Mouse (Mus musculus): ENCODE results near the gene Mapt.

GRCm38 (mm10) chr11:104229391-104229790, 1.8 kb upstream of the Mapt start:
- no peak for TF ChIP-seq CTCF (IDR thresholded peaks at IDR 0.05; ENCODE audit: borderline replicate concordance, insufficient read depth, low read depth, low read length)
- TF ChIP-seq POLR2A (IDR thresholded peaks at IDR 0.05; ENCODE audit: borderline replicate concordance, insufficient read depth, low read length), result no peak
